Mouse (Mus musculus): Measurements from ENCODE around the gene Akt1.

GRCm38 (mm10) chr12:112646139-112646538 lies 28.5 kb downstream of the Akt1 start:
- TF ChIP-seq CTCF (IDR thresholded peaks at IDR 0.05; ENCODE audit: low read depth, low read length) (no peak), POLR2AphosphoS5 (IDR thresholded peaks at IDR 0.05; ENCODE audit: insufficient replicate concordance, low read depth, low read length) (no peak)

All from G1E (cell line).